Mouse (Mus musculus): ENCODE results near the gene Rbmx2. TPM values are rescaled to one million over a fixed set of nuclear protein-coding genes. Genes with fewer than 3 reads are reported as not detected.
A peak's percentile ranks its signal among the peaks of the same experiment; 100 is the strongest.

The Rbmx2 gene
- polyA plus RNA-seq (2015; fragmentation: Nextera tagmentation; extraction: Ambion mirVana), result 17.5 and 19.0 TPM in 2 replicates

DNA sequence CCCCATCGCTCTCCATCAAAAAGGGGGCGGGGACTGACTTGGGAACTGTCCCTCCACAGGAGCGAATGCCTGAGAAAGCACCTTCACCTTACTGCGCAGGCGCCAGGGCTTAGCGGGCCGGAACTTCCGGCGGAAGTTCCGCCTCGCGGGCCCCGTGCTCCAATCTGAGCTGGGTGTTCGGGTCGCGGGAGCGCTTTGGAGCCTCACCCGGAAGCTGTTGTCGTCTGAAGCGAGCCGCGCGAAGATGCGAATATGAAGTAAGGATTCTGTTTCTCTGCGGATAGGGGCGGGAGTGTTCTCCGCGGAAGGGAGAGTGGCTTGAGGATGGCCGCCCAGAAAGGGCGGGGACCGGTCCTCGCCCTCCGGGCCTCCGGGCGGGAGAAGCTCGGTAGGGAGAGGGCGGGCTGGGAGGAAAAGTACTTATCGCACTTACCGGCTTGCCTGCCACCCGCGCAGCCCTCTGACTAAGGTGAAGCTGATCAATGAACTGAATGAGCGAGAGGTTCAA is at the start of gene Rbmx2:
Gene Rbmx2 (plus strand): TSS at position 141 of the 508 bp plus-strand sequence.
- no peaks in the 10 kb centered on the region for H3K27me3 ChIP-seq (replicated peaks)
- ATAC-seq (ENCODE audit: insufficient read depth, low FRiP score, low read depth), result peak; percentile 92
- H3K36me3 ChIP-seq, result no peaks in the 10 kb centered on the region
- no peaks in the 10 kb centered on the region for H3K4me1 ChIP-seq
- H3K4me2 ChIP-seq, result peak within 1 kb of the TSS; percentile 52
- H3K4me3 ChIP-seq (replicated peaks), result peak within 1 kb of the TSS; percentile 53
- 15% methylated on average over 42 of the region's 42 CpGs for WGBS
- H3K27ac ChIP-seq, result peak within 1 kb of the TSS; percentile 36; the same call in 1 of the 2 replicates
- H3K9me3 ChIP-seq, result no peaks in the 10 kb centered on the region
- peak within 1 kb of the TSS; percentile 9; the same call in 1 of the 2 replicates for H3K9ac ChIP-seq

DNA sequence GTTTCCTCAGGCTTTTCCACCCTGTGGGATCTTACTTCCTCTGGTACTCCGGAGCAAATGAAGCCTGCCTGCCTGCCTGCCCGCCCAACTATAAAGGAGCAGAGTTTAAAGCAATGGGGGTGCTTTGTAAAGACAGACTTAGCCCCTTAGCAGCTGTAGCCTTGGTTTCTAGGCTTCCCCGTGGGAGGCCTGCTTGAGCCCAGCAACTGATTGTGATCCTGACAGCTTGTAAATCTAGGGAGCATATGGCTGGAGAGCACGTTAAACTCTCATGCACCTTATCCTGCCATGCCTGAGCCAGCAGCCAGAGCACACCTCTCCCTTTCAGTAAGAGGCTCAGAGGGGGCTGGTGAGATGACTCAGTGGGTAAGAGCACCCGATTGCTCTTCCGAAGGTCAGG is 28.0 kb upstream of the Rbmx2 start:
- H3K27ac ChIP-seq, result no peak overlapping the region
- no peaks in the 10 kb centered on the region for H3K9me3 ChIP-seq
- no peaks in the 10 kb centered on the region for H3K36me3 ChIP-seq
- no peaks in the 10 kb centered on the region for H3K27me3 ChIP-seq (replicated peaks)
- WGBS, result 44% methylated on average over 6 of the region's 6 CpGs
- no peak overlapping the region for H3K9ac ChIP-seq
- no peaks in the 10 kb centered on the region for H3K4me1 ChIP-seq
- no peak overlapping the region for H3K4me3 ChIP-seq (replicated peaks)
- no peak overlapping the region for H3K4me2 ChIP-seq
- ATAC-seq (ENCODE audit: insufficient read depth, low FRiP score, low read depth), result no peak

DNA sequence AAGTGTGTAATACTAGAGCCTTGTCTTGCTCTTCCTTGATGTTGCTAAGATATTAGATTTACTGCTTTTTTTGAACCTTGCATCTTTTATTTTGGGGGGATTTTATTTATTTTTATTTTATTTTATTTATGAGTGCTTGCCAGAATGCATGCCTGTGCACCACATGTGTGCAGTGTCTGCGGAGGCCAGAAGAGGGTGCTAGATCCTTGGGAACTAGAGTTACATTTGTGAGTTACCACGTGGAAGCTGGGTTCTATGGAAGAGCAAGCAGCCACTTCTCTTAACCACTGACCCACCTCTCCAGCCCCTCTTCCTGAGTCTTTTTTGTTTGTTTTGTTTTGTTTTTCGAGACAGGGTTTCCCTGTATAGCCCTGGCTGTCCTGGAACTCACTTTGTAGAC is 25.2 kb upstream of the Rbmx2 start:
- H3K4me2 ChIP-seq, result no peak overlapping the region
- no peaks in the 10 kb centered on the region for H3K4me1 ChIP-seq
- no peaks in the 10 kb centered on the region for H3K36me3 ChIP-seq
- no peaks in the 10 kb centered on the region for H3K9me3 ChIP-seq
- no peak overlapping the region for H3K9ac ChIP-seq
- H3K4me3 ChIP-seq (replicated peaks), result no peak overlapping the region
- no peak overlapping the region for H3K27ac ChIP-seq
- ATAC-seq (ENCODE audit: insufficient read depth, low FRiP score, low read depth), result no peak
- H3K27me3 ChIP-seq (replicated peaks), result no peaks in the 10 kb centered on the region
- 65% methylated on average over 3 of the region's 3 CpGs for WGBS

DNA sequence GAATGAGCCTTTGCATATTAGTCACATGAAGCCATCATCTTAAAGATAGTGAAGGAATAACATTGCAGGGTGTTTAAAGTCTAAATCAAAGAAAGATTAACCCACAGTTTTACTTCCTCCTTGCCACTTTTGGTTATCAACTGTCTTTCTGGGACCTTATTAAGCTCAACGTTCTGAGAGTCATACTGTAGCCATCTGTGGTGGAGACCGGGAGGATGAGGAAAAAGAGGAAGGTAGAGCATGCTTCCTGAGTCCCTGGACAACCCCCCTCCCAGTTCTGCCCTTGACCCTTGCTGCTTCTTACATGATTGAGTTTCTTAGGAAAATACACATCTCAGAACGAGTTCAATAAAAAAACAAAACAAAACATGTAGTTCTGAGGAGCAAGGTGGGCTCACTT is 23.1 kb upstream of the Rbmx2 start:
- Histone ChIP-seq H3K4me2 (no peak overlapping the region), H3K9ac (no peak overlapping the region), H3K4me1 (no peaks in the 10 kb centered on the region), H3K27me3 (replicated peaks) (no peaks in the 10 kb centered on the region), H3K36me3 (no peaks in the 10 kb centered on the region), H3K4me3 (replicated peaks) (no peak overlapping the region), H3K9me3 (no peaks in the 10 kb centered on the region), H3K27ac (no peak overlapping the region)
- 53% methylated on average over 3 of the region's 3 CpGs for WGBS
- ATAC-seq (ENCODE audit: insufficient read depth, low FRiP score, low read depth), result no peak

DNA sequence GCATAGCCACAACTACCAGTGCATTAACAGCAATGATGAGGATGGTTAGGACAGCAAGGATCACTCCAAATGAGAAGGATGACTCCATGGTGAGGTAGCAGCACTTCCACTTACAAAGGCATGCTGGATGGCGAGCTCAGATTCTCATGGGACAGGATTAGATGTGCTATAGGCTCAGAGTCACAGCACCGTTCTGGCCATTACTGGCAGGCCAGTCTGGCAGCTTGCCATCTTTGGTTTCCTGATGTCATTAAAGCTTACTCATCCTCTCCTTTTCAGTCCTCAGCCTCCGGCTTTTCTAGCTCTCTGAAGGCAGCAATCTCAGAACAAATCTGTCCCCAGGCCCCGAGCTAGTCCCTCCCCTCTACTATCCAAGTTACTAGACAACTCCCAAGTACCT is 20.6 kb upstream of the Rbmx2 start, which contains the start of gene Gpr119:
Gene Gpr119 (minus strand): TSS at position 308 of the 400 bp plus-strand sequence.
- H3K4me1 ChIP-seq, result no peaks in the 10 kb centered on the region
- no peak within 1 kb of the TSS for H3K27ac ChIP-seq
- no peaks in the 10 kb centered on the region for H3K36me3 ChIP-seq
- no peaks in the 10 kb centered on the region for H3K9me3 ChIP-seq
- no peak within 1 kb of the TSS for H3K9ac ChIP-seq
- 46% methylated on average over 4 of the region's 4 CpGs for WGBS
- ATAC-seq (ENCODE audit: insufficient read depth, low FRiP score, low read depth), result no peak
- no peaks in the 10 kb centered on the region for H3K27me3 ChIP-seq (replicated peaks)
- no peak within 1 kb of the TSS for H3K4me3 ChIP-seq (replicated peaks)
- no peak within 1 kb of the TSS for H3K4me2 ChIP-seq

DNA sequence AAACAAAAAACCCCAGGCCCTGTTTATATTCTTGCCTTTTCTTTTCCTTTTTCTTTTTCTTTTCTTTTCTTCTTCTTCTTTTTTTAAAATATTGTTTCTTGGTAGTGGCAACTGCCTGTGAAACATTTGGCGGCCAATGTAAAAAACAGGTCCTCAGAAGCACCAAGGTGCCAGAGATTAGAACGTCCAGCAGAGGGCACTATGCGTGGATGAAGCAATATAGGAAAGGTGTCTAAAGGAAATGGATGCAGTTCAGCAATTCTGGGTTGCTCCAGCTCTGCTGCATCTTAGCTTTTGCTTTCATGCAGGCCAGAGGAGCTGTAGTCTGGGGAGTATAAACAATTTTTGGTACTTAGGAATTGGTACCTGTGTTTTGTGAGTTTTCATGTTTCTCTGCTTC is 11.4 kb upstream of the Rbmx2 start:
- H3K36me3 ChIP-seq, result no peaks in the 10 kb centered on the region
- no peak overlapping the region for H3K9ac ChIP-seq
- 25% methylated on average over 3 of the region's 3 CpGs for WGBS
- H3K4me2 ChIP-seq, result no peak overlapping the region
- H3K4me3 ChIP-seq (replicated peaks), result no peak overlapping the region
- no peak overlapping the region for H3K27ac ChIP-seq
- no peak for ATAC-seq (ENCODE audit: insufficient read depth, low FRiP score, low read depth)
- no peaks in the 10 kb centered on the region for H3K9me3 ChIP-seq
- H3K4me1 ChIP-seq, result no peaks in the 10 kb centered on the region
- H3K27me3 ChIP-seq (replicated peaks), result no peaks in the 10 kb centered on the region

DNA sequence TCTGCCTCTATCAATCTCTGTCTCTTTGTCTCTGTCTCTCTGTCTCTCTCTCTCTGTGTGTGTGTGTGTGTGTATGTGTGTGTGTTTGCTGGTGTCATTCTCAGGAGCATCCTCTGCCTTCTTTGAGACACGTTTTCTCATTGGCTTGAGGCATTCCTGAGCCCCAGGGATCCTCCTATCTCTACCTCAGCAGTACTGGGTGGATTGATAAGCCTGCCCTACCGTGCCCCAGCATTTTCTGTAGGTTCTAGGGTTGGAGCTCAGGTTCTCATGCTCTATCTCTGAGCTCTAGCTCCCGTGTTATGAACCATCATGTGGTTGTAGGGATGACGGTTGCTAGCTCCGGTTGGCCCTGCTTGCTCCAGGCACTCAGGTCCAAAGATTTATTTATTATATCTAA is 10.9 kb upstream of the Rbmx2 start:
- WGBS, result 64% methylated on average over 5 of the region's 5 CpGs
- H3K4me1 ChIP-seq, result no peaks in the 10 kb centered on the region
- ATAC-seq (ENCODE audit: insufficient read depth, low FRiP score, low read depth), result no peak

DNA sequence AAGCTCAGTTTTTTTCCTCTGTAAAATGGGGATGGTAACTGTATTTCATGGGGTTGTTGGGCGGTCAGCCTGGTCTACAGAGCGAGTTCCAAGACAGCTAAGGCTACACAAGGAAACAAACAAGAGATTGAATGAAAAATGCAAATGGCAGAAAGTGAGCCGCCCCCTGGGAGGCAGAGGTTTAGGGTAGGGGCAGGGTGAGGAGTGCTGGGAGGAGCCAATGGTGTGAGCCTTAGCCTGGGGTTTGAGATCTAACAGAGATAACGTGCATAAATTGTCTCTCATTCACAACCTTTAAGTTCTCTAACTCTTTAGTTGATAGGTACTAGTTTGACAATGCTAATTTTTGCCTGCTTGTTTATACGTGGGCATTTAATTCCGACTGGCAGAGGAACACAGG is 344 bp upstream of the Rbmx2 start:
- Histone ChIP-seq H3K4me1 (no peaks in the 10 kb centered on the region), H3K27ac (no peak overlapping the region), H3K36me3 (no peaks in the 10 kb centered on the region), H3K27me3 (replicated peaks) (no peaks in the 10 kb centered on the region), H3K9me3 (no peaks in the 10 kb centered on the region), H3K4me2 (peak overlapping the region; percentile 52), H3K9ac (no peak overlapping the region), H3K4me3 (replicated peaks) (peak overlapping the region; percentile 53)
- 20% methylated on average over 6 of the region's 6 CpGs for WGBS
- peak; percentile 71; the same call in 1 of the 2 replicates for ATAC-seq (ENCODE audit: insufficient read depth, low FRiP score, low read depth)

More for the DNA sequence above, 10.9 kb upstream of the Rbmx2 start:
- no peak overlapping the region for H3K27ac ChIP-seq
- H3K4me2 ChIP-seq, result no peak overlapping the region
- no peaks in the 10 kb centered on the region for H3K27me3 ChIP-seq (replicated peaks)
- H3K4me3 ChIP-seq (replicated peaks), result no peak overlapping the region
- no peak overlapping the region for H3K9ac ChIP-seq
- H3K9me3 ChIP-seq, result no peaks in the 10 kb centered on the region
- no peaks in the 10 kb centered on the region for H3K36me3 ChIP-seq

DNA sequence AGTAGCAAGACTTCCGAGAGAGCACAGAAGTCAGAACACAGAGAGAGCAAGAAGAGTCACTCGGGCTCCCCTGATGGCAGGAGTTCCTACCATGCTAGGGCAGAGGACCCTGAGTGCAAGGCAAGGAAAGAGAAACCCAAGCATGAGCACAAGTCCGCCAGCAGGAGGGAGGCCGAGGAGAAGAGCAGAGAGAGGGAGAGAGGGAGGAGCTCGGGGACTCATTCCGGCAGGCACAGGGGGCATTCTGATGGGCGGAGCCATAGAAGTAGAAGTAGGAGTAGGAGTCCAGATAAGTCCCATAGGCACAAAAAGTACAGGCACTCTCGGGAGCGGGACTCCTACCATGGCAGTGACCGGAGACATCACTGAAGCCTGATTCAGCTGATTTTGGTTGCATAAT is 14.9 kb downstream of the Rbmx2 start:
- no peak for ATAC-seq (ENCODE audit: insufficient read depth, low FRiP score, low read depth)
- 83% methylated on average over 10 of the region's 10 CpGs for WGBS
- no peak overlapping the region for H3K9ac ChIP-seq
- H3K27ac ChIP-seq, result no peak overlapping the region
- no peaks in the 10 kb centered on the region for H3K4me1 ChIP-seq
- H3K9me3 ChIP-seq, result no peaks in the 10 kb centered on the region
- no peak overlapping the region for H3K4me3 ChIP-seq (replicated peaks)
- no peak overlapping the region for H3K4me2 ChIP-seq
- H3K27me3 ChIP-seq (replicated peaks), result no peaks in the 10 kb centered on the region
- no peaks in the 10 kb centered on the region for H3K36me3 ChIP-seq

DNA sequence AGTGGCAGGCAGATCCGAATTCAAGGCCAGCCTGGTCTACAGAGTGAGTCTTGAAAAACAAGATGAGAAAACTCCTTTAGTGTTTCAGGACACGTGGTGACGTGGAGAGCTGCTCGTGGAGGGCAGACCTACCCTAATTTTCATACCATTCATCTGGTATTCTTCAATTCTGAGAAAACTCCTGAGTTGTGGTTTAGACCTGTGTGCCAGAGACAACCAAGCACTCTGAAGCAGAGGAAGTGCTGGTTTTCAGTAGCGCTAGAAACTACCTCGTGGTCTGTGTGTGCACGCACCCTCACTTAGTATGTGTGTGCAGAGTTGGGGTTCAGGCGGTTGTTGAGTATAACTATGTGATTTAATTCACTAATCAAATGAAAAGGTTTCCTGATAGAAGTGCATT is 18.0 kb downstream of the Rbmx2 start:
- Histone ChIP-seq H3K4me1 (no peaks in the 10 kb centered on the region), H3K4me3 (replicated peaks) (no peak overlapping the region), H3K9ac (no peak overlapping the region), H3K36me3 (no peaks in the 10 kb centered on the region), H3K4me2 (no peak overlapping the region), H3K9me3 (no peaks in the 10 kb centered on the region), H3K27ac (no peak overlapping the region), H3K27me3 (replicated peaks) (no peaks in the 10 kb centered on the region)
- ATAC-seq (ENCODE audit: insufficient read depth, low FRiP score, low read depth), result no peak
- WGBS, result 86% methylated on average over 8 of the region's 8 CpGs

DNA sequence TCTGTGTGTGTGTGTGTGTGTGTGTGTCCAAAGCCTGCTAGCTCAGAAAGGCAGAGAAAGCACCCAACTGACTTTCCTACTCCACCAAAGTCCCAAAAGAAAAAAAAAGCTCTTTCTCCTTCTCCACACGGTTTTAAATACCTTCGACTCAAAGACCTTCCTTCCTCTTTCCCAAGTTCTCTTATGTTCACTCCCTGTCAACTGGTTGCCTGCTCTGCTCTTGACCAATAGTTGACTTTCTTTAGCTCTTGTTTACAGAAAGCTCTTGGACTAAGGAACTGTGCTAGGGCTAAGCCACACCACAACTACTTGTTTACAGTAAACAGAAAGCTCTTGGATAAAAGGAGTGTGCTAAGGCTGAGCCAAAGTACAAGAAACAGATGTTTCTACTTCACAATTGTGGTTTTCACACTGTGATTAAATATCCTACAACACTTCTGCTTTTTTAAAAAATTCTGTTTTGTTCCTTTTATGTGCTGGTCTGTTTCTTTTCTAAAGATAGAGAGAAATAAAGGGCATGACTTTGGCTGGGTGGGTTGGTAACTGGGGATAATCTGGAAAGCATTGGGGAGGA is 60.0 kb downstream of the Rbmx2 start:
- no peaks in the 10 kb centered on the region for H3K27me3 ChIP-seq (replicated peaks)
- no peak overlapping the region for H3K9ac ChIP-seq
- H3K27ac ChIP-seq, result no peak overlapping the region
- H3K9me3 ChIP-seq, result no peaks in the 10 kb centered on the region
- no peaks in the 10 kb centered on the region for H3K36me3 ChIP-seq
- ATAC-seq (ENCODE audit: insufficient read depth, low FRiP score, low read depth), result no peak
- 68% methylated on average over 2 of the region's 2 CpGs for WGBS
- H3K4me3 ChIP-seq (replicated peaks), result no peak overlapping the region
- H3K4me2 ChIP-seq, result no peak overlapping the region
- no peaks in the 10 kb centered on the region for H3K4me1 ChIP-seq

Data from stomach, embryonic 15.5 days (tissue).